Mouse (Mus musculus): ENCODE data around the gene Ccm2.

Ccm2 gene

GRCm38 (mm10) chr11:6603224-6603623 is 56.5 kb downstream of the Ccm2 start:
- DNase-seq (ENCODE audit: low spot score) = no peak

GRCm38 (mm10) chr11:6603887-6604603 is 57.4 kb downstream of the Ccm2 start:
- no peak for DNase-seq (ENCODE audit: low spot score)

GRCm38 (mm10) chr11:6604604-6604936 is 57.9 kb downstream of the Ccm2 start:
- no peak for DNase-seq (ENCODE audit: low spot score)

- DNase-seq (ENCODE audit: low spot score) = no peak
Measured at GRCm38 (mm10) chr11:6605021-6605481, 58.4 kb downstream of the Ccm2 start.

GRCm38 (mm10) chr11:6605491-6606399 is 59.1 kb downstream of the Ccm2 start, which contains the start of gene Nacad:
Gene Nacad, minus strand, starts transcription at chr11:6606053.
- DNase-seq (ENCODE audit: low spot score) = no peak

GRCm38 (mm10) chr11:6615250-6616205 is 68.8 kb downstream of the Ccm2 start:
- no peak for DNase-seq (ENCODE audit: low spot score)

GRCm38 (mm10) chr11:6623704-6624103 is 77.0 kb downstream of the Ccm2 start:
- no peak for DNase-seq (ENCODE audit: low spot score)

GRCm38 (mm10) chr11:6624619-6625382 is 78.1 kb downstream of the Ccm2 start:
- no peak for DNase-seq (ENCODE audit: low spot score)

- peak; percentile 89 for DNase-seq (ENCODE audit: low spot score)
Measured at GRCm38 (mm10) chr11:6625478-6626387, 79.0 kb downstream of the Ccm2 start, which contains the start of gene Tbrg4. Gene Tbrg4, minus strand, starts transcription at chr11:6626067.

- no peak for DNase-seq (ENCODE audit: low spot score)
Measured at GRCm38 (mm10) chr11:6626388-6626772, 79.7 kb downstream of the Ccm2 start.

- DNase-seq (ENCODE audit: low spot score) = no peak
Measured at GRCm38 (mm10) chr11:6627731-6628130, 81.0 kb downstream of the Ccm2 start.

- no peak for DNase-seq (ENCODE audit: low spot score)
Measured at GRCm38 (mm10) chr11:6628568-6628967, 81.9 kb downstream of the Ccm2 start.

GRCm38 (mm10) chr11:6629655-6630054 is 83.0 kb downstream of the Ccm2 start:
- no peak for DNase-seq (ENCODE audit: low spot score)

- no peak for DNase-seq (ENCODE audit: low spot score)
Measured at GRCm38 (mm10) chr11:6636150-6636549, 89.5 kb downstream of the Ccm2 start.

- no peak for DNase-seq (ENCODE audit: low spot score)
Measured at GRCm38 (mm10) chr11:6638537-6638936, 91.8 kb downstream of the Ccm2 start, which contains the start of gene Wap. Gene Wap, minus strand, starts transcription at chr11:6638637.

- DNase-seq (ENCODE audit: low spot score) = no peak
Measured at GRCm38 (mm10) chr11:6639072-6639471, 92.4 kb downstream of the Ccm2 start.

- DNase-seq (ENCODE audit: low spot score) = no peak
Measured at GRCm38 (mm10) chr11:6644566-6644965, 97.9 kb downstream of the Ccm2 start.

Measured in ovary, postnatal 14 days (tissue).